Mouse (Mus musculus) neural tube, embryonic 15.5 days (tissue): Measurements from ENCODE around the gene Epas1. TPM values are rescaled to one million over a fixed set of nuclear protein-coding genes. Genes with fewer than 3 reads are reported as not detected.

Experiments used
- ATAC-seq: fragments of 200-750 bp; cut with Nextera tagmentation; 2 replicates; pipeline ENCODE4 v1.8.0; 2017; ENCODE audit warnings: mild to moderate bottlenecking, moderate TSS enrichment, moderate library complexity; ENCODE audit not compliant: low FRiP score
- H3K27ac ChIP-seq: fragments of 300-500 bp; sonication (generic); replicated peaks from 2 replicates; pipeline ENCODE4 v1.5.1; 2015; ENCODE audit warnings: mild to moderate bottlenecking, inconsistent platforms
- H3K27me3 ChIP-seq: fragments of 300-500 bp; sonication (generic); replicated peaks from 2 replicates; pipeline ENCODE4 v1.6.1; 2015; ENCODE audit warnings: inconsistent platforms
- H3K36me3 ChIP-seq: fragments of 300-500 bp; sonication (generic); 2 replicates; pipeline ENCODE4 v1.6.1; 2015; ENCODE audit warnings: inconsistent platforms
- H3K4me1 ChIP-seq: fragments of 300-500 bp; sonication (generic); 2 replicates; pipeline ENCODE4 v1.6.1; 2015; ENCODE audit warnings: inconsistent platforms
- H3K4me2 ChIP-seq: fragments of 300-500 bp; sonication (generic); 2 replicates; pipeline ENCODE4 v1.6.1; 2015; ENCODE audit warnings: inconsistent platforms, mild to moderate bottlenecking, moderate library complexity
- H3K4me3 ChIP-seq: fragments of 300-500 bp; sonication (generic); replicated peaks from 2 replicates; pipeline ENCODE4 v1.5.1; 2015; ENCODE audit warnings: mild to moderate bottlenecking, inconsistent platforms
- H3K9ac ChIP-seq: fragments of 300-500 bp; sonication (generic); replicated peaks from 2 replicates; pipeline ENCODE4 v1.6.1; 2015; ENCODE audit warnings: mild to moderate bottlenecking, inconsistent platforms
- H3K9me3 ChIP-seq: fragments of 300-500 bp; sonication (generic); replicated peaks from 2 replicates; pipeline ENCODE4 v1.6.1; 2016; ENCODE audit warnings: inconsistent platforms
- WGBS: fragments of 180-500 bp; shearing (Covaris S2); methylation state at CpG from one replicate; pipeline ENCODE4 v1.1.7; 2015; ENCODE audit warnings: mixed read lengths; 5-methylcytosine and 5-hydroxymethylcytosine counted together
- polyA plus RNA-seq: library from polyadenylated mRNA; unstranded; fragments of >200 nt; fragmentation: Nextera tagmentation; extraction: Ambion mirVana; gene quantifications from 2 replicates; pipeline ENCODE4 v1.2.1, GENCODE M21; 2015

Gene Epas1
- polyA plus RNA-seq, 1 experiment from 2014 or later: 4.5 TPM

- H3K4me1 ChIP-seq: peaks cover 9% of the 10 kb centered on the region
Measured at GRCm38 (mm10) chr17:86779191-86780130, 26.0 kb downstream of the Epas1 start.

GRCm38 (mm10) chr17:86780708-86781318 is 27.3 kb downstream of the Epas1 start:
- Histone ChIP-seq H3K9ac (no peak overlapping the region), H3K9me3 (no peaks in the 10 kb centered on the region), H3K27ac (no peak overlapping the region), H3K4me1 (peaks cover 13% of the 10 kb centered on the region), H3K36me3 (no peaks in the 10 kb centered on the region), H3K27me3 (no peaks in the 10 kb centered on the region), H3K4me3 (no peak overlapping the region), H3K4me2 (no peak overlapping the region)
- ATAC-seq: no peak
- WGBS: 74% methylated on average over 6 of the region's 6 CpGs

More at GRCm38 (mm10) chr17:86779191-86780130, 26.0 kb downstream of the Epas1 start:
- ATAC-seq: no peak
- H3K4me3 ChIP-seq: no peak overlapping the region
- no peak overlapping the region for H3K27ac ChIP-seq
- 76% methylated on average over 15 of the region's 15 CpGs for WGBS
- H3K36me3 ChIP-seq: no peaks in the 10 kb centered on the region
- no peaks in the 10 kb centered on the region for H3K27me3 ChIP-seq
- no peaks in the 10 kb centered on the region for H3K9me3 ChIP-seq
- H3K9ac ChIP-seq: no peak overlapping the region
- no peak overlapping the region for H3K4me2 ChIP-seq

GRCm38 (mm10) chr17:86781755-86782400 is 28.4 kb downstream of the Epas1 start:
- no peaks in the 10 kb centered on the region for H3K9me3 ChIP-seq
- H3K4me1 ChIP-seq: peaks cover 13% of the 10 kb centered on the region
- ATAC-seq: no peak
- no peak overlapping the region for H3K4me3 ChIP-seq
- H3K27ac ChIP-seq: peak overlapping the region; percentile 37; the same call in 1 of the 2 replicates
- no peak overlapping the region for H3K9ac ChIP-seq
- no peak overlapping the region for H3K4me2 ChIP-seq
- 66% methylated on average over 12 of the region's 12 CpGs for WGBS
- no peaks in the 10 kb centered on the region for H3K36me3 ChIP-seq
- H3K27me3 ChIP-seq: no peaks in the 10 kb centered on the region

- 82% methylated on average over 10 of the region's 10 CpGs for WGBS
- no peak overlapping the region for H3K27ac ChIP-seq
Measured at GRCm38 (mm10) chr17:86784405-86784977, 31.0 kb downstream of the Epas1 start.

GRCm38 (mm10) chr17:86785612-86786011 is 32.1 kb downstream of the Epas1 start:
- 55% methylated on average over 7 of the region's 7 CpGs for WGBS
- Histone ChIP-seq H3K27me3 (no peaks in the 10 kb centered on the region), H3K9ac (no peak overlapping the region), H3K9me3 (no peaks in the 10 kb centered on the region), H3K27ac (no peak overlapping the region; the same call in 1 of the 2 replicates), H3K4me1 (peaks cover 13% of the 10 kb centered on the region), H3K4me3 (no peak overlapping the region), H3K4me2 (no peak overlapping the region), H3K36me3 (no peaks in the 10 kb centered on the region)
- no peak for ATAC-seq

More at GRCm38 (mm10) chr17:86784405-86784977, 31.0 kb downstream of the Epas1 start:
- ATAC-seq: no peak
- no peaks in the 10 kb centered on the region for H3K36me3 ChIP-seq
- H3K4me2 ChIP-seq: no peak overlapping the region
- peaks cover 13% of the 10 kb centered on the region for H3K4me1 ChIP-seq
- H3K9me3 ChIP-seq: no peaks in the 10 kb centered on the region
- no peak overlapping the region for H3K4me3 ChIP-seq
- no peaks in the 10 kb centered on the region for H3K27me3 ChIP-seq
- no peak overlapping the region for H3K9ac ChIP-seq

GRCm38 (mm10) chr17:86786496-86786895 is 33.0 kb downstream of the Epas1 start:
- peaks cover 13% of the 10 kb centered on the region for H3K4me1 ChIP-seq
- no peaks in the 10 kb centered on the region for H3K36me3 ChIP-seq
- no peak overlapping the region for H3K4me3 ChIP-seq
- 86% methylated on average over 7 of the region's 7 CpGs for WGBS
- ATAC-seq: no peak
- H3K4me2 ChIP-seq: no peak overlapping the region
- no peaks in the 10 kb centered on the region for H3K9me3 ChIP-seq
- no peaks in the 10 kb centered on the region for H3K27me3 ChIP-seq
- H3K27ac ChIP-seq: no peak overlapping the region
- no peak overlapping the region for H3K9ac ChIP-seq

- no peak for ATAC-seq
- Histone ChIP-seq H3K9ac (no peak overlapping the region), H3K4me2 (no peak overlapping the region), H3K27me3 (no peaks in the 10 kb centered on the region), H3K36me3 (no peaks in the 10 kb centered on the region), H3K9me3 (no peaks in the 10 kb centered on the region), H3K27ac (no peak overlapping the region), H3K4me3 (no peak overlapping the region), H3K4me1 (0 out of 2 replicates have a peak, but pooled peaks cover 4% of the 10 kb centered on the region)
- 70% methylated on average over 7 of the region's 7 CpGs for WGBS
Measured at GRCm38 (mm10) chr17:86787805-86788204, 34.3 kb downstream of the Epas1 start.

GRCm38 (mm10) chr17:86788316-86788715 is 34.8 kb downstream of the Epas1 start:
- no peak for ATAC-seq
- H3K4me2 ChIP-seq: no peak overlapping the region
- 0 out of 2 replicates have a peak, but pooled peaks cover 4% of the 10 kb centered on the region for H3K4me1 ChIP-seq
- no peaks in the 10 kb centered on the region for H3K9me3 ChIP-seq
- no peaks in the 10 kb centered on the region for H3K36me3 ChIP-seq
- no peak overlapping the region for H3K9ac ChIP-seq
- H3K27me3 ChIP-seq: no peaks in the 10 kb centered on the region
- WGBS: 85% methylated on average over 6 of the region's 6 CpGs
- H3K27ac ChIP-seq: no peak overlapping the region
- no peak overlapping the region for H3K4me3 ChIP-seq

- no peak for ATAC-seq
- Histone ChIP-seq H3K9ac (no peak overlapping the region), H3K4me2 (no peak overlapping the region), H3K27ac (no peak overlapping the region), H3K4me1 (no peaks in the 10 kb centered on the region), H3K4me3 (no peak overlapping the region), H3K27me3 (no peaks in the 10 kb centered on the region), H3K36me3 (no peaks in the 10 kb centered on the region), H3K9me3 (no peaks in the 10 kb centered on the region)
- 91% methylated on average over 8 of the region's 8 CpGs for WGBS
Measured at GRCm38 (mm10) chr17:86791925-86792324, 38.4 kb downstream of the Epas1 start.

- Histone ChIP-seq H3K9me3 (no peaks in the 10 kb centered on the region), H3K4me1 (no peaks in the 10 kb centered on the region), H3K4me2 (no peak overlapping the region), H3K27ac (no peak overlapping the region), H3K27me3 (no peaks in the 10 kb centered on the region), H3K36me3 (no peaks in the 10 kb centered on the region), H3K9ac (no peak overlapping the region), H3K4me3 (no peak overlapping the region)
- no peak for ATAC-seq
- WGBS: 83% methylated on average over 5 of the region's 5 CpGs
Measured at GRCm38 (mm10) chr17:86795773-86796172, 42.3 kb downstream of the Epas1 start.

GRCm38 (mm10) chr17:86797031-86797430 is 43.5 kb downstream of the Epas1 start:
- 93% methylated on average over 13 of the region's 13 CpGs for WGBS
- no peaks in the 10 kb centered on the region for H3K9me3 ChIP-seq
- no peak overlapping the region for H3K4me3 ChIP-seq
- no peak overlapping the region for H3K9ac ChIP-seq
- H3K4me2 ChIP-seq: no peak overlapping the region
- H3K4me1 ChIP-seq: peaks cover 8% of the 10 kb centered on the region; the same call in 1 of the 2 replicates
- H3K27ac ChIP-seq: no peak overlapping the region
- no peak for ATAC-seq
- H3K36me3 ChIP-seq: no peaks in the 10 kb centered on the region
- H3K27me3 ChIP-seq: no peaks in the 10 kb centered on the region
